ENCODE assay signal across 30 mouse cellular contexts in genomic region chr4:149178328-149178727, GRCm38 (mm10). TPM values are rescaled to one million over a fixed set of nuclear protein-coding genes. Genes with fewer than 3 reads are reported as not detected.
A peak's percentile ranks its signal among the peaks of the same experiment; 100 is the strongest.
DNase-seq lines count a peak whose midpoint lies in the region; ATAC-seq and TF ChIP-seq lines count a peak whose summit lies in the region.
"Had no signal": no experiment of that assay in that cellular context is flagged by ENCODE, and none has a peak within 500 bp of the region (broad histone marks: within the 10 kb centered on the region; RNA-seq: fewer than 3 reads in every experiment).

No protein-coding gene starts in this region.

- no peak for TF ChIP-seq POLR2A in kidney, adult 2 months (IDR thresholded peaks at IDR 0.05; ENCODE audit: low read depth, low read length)
- no peak for TF ChIP-seq POLR2A in bone marrow, adult 2 months (IDR thresholded peaks at IDR 0.05; ENCODE audit: borderline replicate concordance, control insufficient read depth, low read depth, low read length)
- no peak for TF ChIP-seq POLR2A in small intestine, adult 2 months (IDR thresholded peaks at IDR 0.05; ENCODE audit: low read depth, low read length)

- no peak overlapping the region for H3K9ac ChIP-seq in intestine, embryonic 14.5 days (ENCODE audit: low read length)
- H3K9ac ChIP-seq: forebrain, embryonic 15.5 days; heart, embryonic 13.5 days; hindbrain, embryonic 14.5 days; kidney, embryonic 15.5 days; limb, embryonic 12.5 days; liver, embryonic 13.5 days; midbrain, embryonic 15.5 days; neural tube, embryonic 15.5 days had no signal

- DNase-seq in kidney, adult 2 months: peak; percentile 71
- DNase-seq in kidney, adult 11 months: no peak
- DNase-seq in intestine, embryonic 14.5 days (ENCODE audit: low spot score): no peak
- no peak for DNase-seq in right cerebral cortex, adult 2 months (ENCODE audit: low spot score in 2 of 2)
- DNase-seq in left cerebral cortex, adult 18-20 months (ENCODE audit: low spot score in 2 of 2): no peak
- DNase-seq: adrenal gland, postnatal 14 days; cerebellum, adult 11-12 months; cerebellum, adult 9-11 months; heart, adult 2 months; heart, postnatal 10 days; layer of hippocampus, postnatal 36 days; liver, embryonic 13.5 days; lung, adult 2 months; retina, postnatal 1 day; thymus, postnatal 14 days had no signal

- no peak for TF ChIP-seq CTCF in kidney, adult 2 months (conservative IDR thresholded peaks at IDR 0.05; ENCODE audit: insufficient read depth, insufficient read length, low read depth, low read length)
- TF ChIP-seq CTCF in bone marrow, adult 2 months (IDR thresholded peaks at IDR 0.05; ENCODE audit: control insufficient read depth, insufficient read depth, low read length): no peak
- TF ChIP-seq CTCF in small intestine, adult 2 months (IDR thresholded peaks at IDR 0.05; ENCODE audit: extremely low read depth, insufficient read length, insufficient replicate concordance, low read depth, low read length): no peak

- 0 out of 2 replicates have a peak, but pooled peaks have one; percentile 40 for ATAC-seq in intestine, embryonic 14.5 days (replicated peaks; ENCODE audit: low FRiP score, low TSS enrichment, low read depth)
- ATAC-seq: CD4-positive, CD25-positive, alpha-beta regulatory T cell, adult 4 months; forebrain, embryonic 15.5 days; midbrain, embryonic 15.5 days had no signal

- H3K27ac ChIP-seq in kidney, adult 2 months (ENCODE audit: insufficient read depth, low read depth, low read length): no peak overlapping the region
- 0 out of 2 replicates have a peak overlapping the region, but pooled peaks have one; percentile 31 for H3K27ac ChIP-seq in bone marrow, adult 2 months (ENCODE audit: control insufficient read depth, insufficient read depth, low read depth, low read length, poor library complexity)
- H3K27ac ChIP-seq in intestine, embryonic 14.5 days (ENCODE audit: low read depth): no peak overlapping the region
- peak overlapping the region; percentile 50; the same call in 1 of the 2 replicates for H3K27ac ChIP-seq in small intestine, adult 2 months (ENCODE audit: insufficient read depth, low read depth, low read length)
- H3K27ac ChIP-seq: forebrain, embryonic 15.5 days; heart, adult 2 months; heart, embryonic 13.5 days; hindbrain, embryonic 14.5 days; kidney, embryonic 15.5 days; limb, embryonic 12.5 days; midbrain, embryonic 15.5 days; neural tube, embryonic 15.5 days had no signal

- H3K36me3 ChIP-seq in kidney, adult 2 months (ENCODE audit: control insufficient read depth, insufficient read depth, low read length): peaks cover 4% of the 10 kb centered on the region
- peaks cover 41% of the 10 kb centered on the region for H3K36me3 ChIP-seq in intestine, embryonic 14.5 days (ENCODE audit: control insufficient read depth, insufficient read depth, low read length)
- peaks cover 31% of the 10 kb centered on the region for H3K36me3 ChIP-seq in small intestine, adult 2 months (ENCODE audit: control insufficient read depth, insufficient read depth, low read length)

- no peaks in the 10 kb centered on the region for H3K9me3 ChIP-seq in intestine, embryonic 14.5 days (ENCODE audit: control insufficient read depth, low read length)
- H3K9me3 ChIP-seq: embryonic facial prominence, embryonic 12.5 days; forebrain, embryonic 10.5 days; forebrain, embryonic 15.5 days; heart, embryonic 13.5 days; kidney, embryonic 15.5 days; limb, embryonic 12.5 days; liver, embryonic 13.5 days; midbrain, embryonic 10.5 days; midbrain, embryonic 15.5 days; neural tube, embryonic 15.5 days had no signal

- no peaks in the 10 kb centered on the region for H3K27me3 ChIP-seq in kidney, adult 2 months (replicated peaks; ENCODE audit: control insufficient read depth, insufficient read depth, low read length)
- H3K27me3 ChIP-seq in intestine, embryonic 14.5 days (replicated peaks; ENCODE audit: control insufficient read depth, insufficient read depth, low read length): no peaks in the 10 kb centered on the region
- H3K27me3 ChIP-seq in small intestine, adult 2 months (ENCODE audit: control insufficient read depth, insufficient read depth, low read length): no peaks in the 10 kb centered on the region
- H3K27me3 ChIP-seq: embryonic facial prominence, embryonic 12.5 days; forebrain, embryonic 15.5 days; heart, embryonic 13.5 days; kidney, embryonic 15.5 days; limb, embryonic 12.5 days; liver, embryonic 13.5 days; midbrain, embryonic 15.5 days; neural tube, embryonic 15.5 days had no signal

- 45% methylated on average over 7 of the region's 7 CpGs for WGBS in kidney, adult 2 months
- 78% methylated on average over 7 of the region's 7 CpGs for WGBS in bone marrow, adult 2 months
- WGBS in intestine, embryonic 14.5 days: 72% methylated on average over 7 of the region's 7 CpGs
- WGBS in small intestine, adult 2 months: 29% methylated on average over 7 of the region's 7 CpGs

- no peak overlapping the region for H3K4me3 ChIP-seq in kidney, adult 2 months (ENCODE audit: insufficient read depth, low read depth, low read length)
- no peak overlapping the region for H3K4me3 ChIP-seq in bone marrow, adult 2 months (replicated peaks; ENCODE audit: control insufficient read depth, low read depth, low read length)
- no peak overlapping the region for H3K4me3 ChIP-seq in intestine, embryonic 14.5 days (ENCODE audit: low read depth, low read length)
- H3K4me3 ChIP-seq in small intestine, adult 2 months (ENCODE audit: low read depth, low read length): no peak overlapping the region
- H3K4me3 ChIP-seq: embryonic facial prominence, embryonic 12.5 days; forebrain, embryonic 10.5 days; forebrain, embryonic 15.5 days; heart, adult 2 months; heart, embryonic 13.5 days; kidney, embryonic 15.5 days; limb, embryonic 12.5 days; liver, embryonic 13.5 days; midbrain, embryonic 10.5 days; midbrain, embryonic 15.5 days; neural tube, embryonic 15.5 days had no signal

- H3K4me1 ChIP-seq in kidney, adult 2 months (ENCODE audit: control insufficient read depth, insufficient read depth, low read length): peaks cover 3% of the 10 kb centered on the region
- H3K4me1 ChIP-seq in bone marrow, adult 2 months (ENCODE audit: control insufficient read depth, insufficient read depth, low read length): peaks cover 7% of the 10 kb centered on the region; the same call in 1 of the 2 replicates
- H3K4me1 ChIP-seq in intestine, embryonic 14.5 days (replicated peaks; ENCODE audit: control insufficient read depth, insufficient read depth, low read length): no peaks in the 10 kb centered on the region
- H3K4me1 ChIP-seq in small intestine, adult 2 months (ENCODE audit: control insufficient read depth, insufficient read depth, insufficient read length, low read length): peaks cover 13% of the 10 kb centered on the region
- H3K4me1 ChIP-seq: forebrain, embryonic 15.5 days; limb, embryonic 12.5 days; midbrain, embryonic 15.5 days; neural tube, embryonic 15.5 days had no signal

- no peak overlapping the region for H3K4me2 ChIP-seq in intestine, embryonic 14.5 days (ENCODE audit: low read length)
- H3K4me2 ChIP-seq: embryonic facial prominence, embryonic 12.5 days; forebrain, embryonic 15.5 days; heart, embryonic 13.5 days; hindbrain, embryonic 14.5 days; kidney, embryonic 15.5 days; limb, embryonic 12.5 days; liver, embryonic 13.5 days; midbrain, embryonic 15.5 days; neural tube, embryonic 15.5 days had no signal

RNA-seq across cellular contexts. Expression of gene Pgd, which starts 11.8 kb away (rescaled TPM):
- polyA plus RNA-seq in kidney, adult 2 months (2012; rRNA removed): 122 and 126 TPM in 2 replicates
- 68.6 and 170 TPM in 2 replicates for polyA plus RNA-seq in bone marrow, adult 2 months (2011; ENCODE audit: insufficient read depth, insufficient read length, low replicate concordance, missing spikeins)
- polyA plus RNA-seq in intestine, embryonic 14.5 days (2014; fragmentation: Nextera tagmentation; extraction: Ambion mirVana): 67.2 and 76.5 TPM in 2 replicates
- polyA plus RNA-seq in small intestine, adult 2 months (2012; rRNA removed): 183 and 292 TPM in 2 replicates
- 10 to 100 TPM; 33.1 to 37.7 TPM for total RNA-seq in left cerebral cortex, adult 18-20 months (2021)

RNA-seq across cellular contexts. Expression of gene Cenps, which starts 40.9 kb away (rescaled TPM):
- polyA plus RNA-seq in kidney, adult 2 months (2012; rRNA removed): 0.75 and 1.1 TPM in 2 replicates
- 37.7 and 47.8 TPM in 2 replicates for polyA plus RNA-seq in bone marrow, adult 2 months (2011; ENCODE audit: insufficient read depth, insufficient read length, low replicate concordance, missing spikeins)
- polyA plus RNA-seq in intestine, embryonic 14.5 days (2014; fragmentation: Nextera tagmentation; extraction: Ambion mirVana): 30.1 and 33.8 TPM in 2 replicates
- 0.77 and 1.9 TPM in 2 replicates for polyA plus RNA-seq in small intestine, adult 2 months (2012; rRNA removed)
- 10 to 100 TPM; 26.4 to 31.4 TPM for total RNA-seq in left cerebral cortex, adult 18-20 months (2021)

RNA-seq across cellular contexts. Expression of gene Cort, which starts 51.8 kb away (rescaled TPM):
- not detected in 2 replicates for polyA plus RNA-seq in kidney, adult 2 months (2012; rRNA removed)
- polyA plus RNA-seq in bone marrow, adult 2 months (2011; ENCODE audit: insufficient read depth, insufficient read length, low replicate concordance, missing spikeins): 1.5 TPM in 1 of 2 replicates, not detected in the other
- polyA plus RNA-seq in intestine, embryonic 14.5 days (2014; fragmentation: Nextera tagmentation; extraction: Ambion mirVana): 0.38 TPM in 1 of 2 replicates, not detected in the other
- polyA plus RNA-seq in small intestine, adult 2 months (2012; rRNA removed): not detected in 2 replicates
- 10 to 100 TPM in 1 of 2 experiments, 1 to 10 TPM in 1; 8.2 to 16.5 TPM for total RNA-seq in left cerebral cortex, adult 18-20 months (2021)
- total RNA-seq: common myeloid progenitor, adult 5-6 weeks; hematopoietic stem cell, adult 5-6 weeks had no signal
- polyA plus RNA-seq: CD4-positive, CD25-positive, alpha-beta regulatory T cell, adult 4 months; embryonic facial prominence, embryonic 12.5 days; heart, adult 2 months; heart, embryonic 13.5 days; liver, embryonic 13.5 days; lung, adult 2 months; neural tube, embryonic 15.5 days had no signal

Comparison
In these comparisons a context has a peak if more than half of its experiments do, and no peak if none do; other contexts are left out.
1. H3K27ac ChIP-seq: peak in bone marrow, adult 2 months (single experiment) and small intestine, adult 2 months (single experiment); none in kidney, adult 2 months (single experiment) and intestine, embryonic 14.5 days (single experiment).
2. RNA of gene Cenps, which starts 40.9 kb away (polyA plus RNA-seq): 37.7 to 47.8 TPM in bone marrow, adult 2 months and 30.1 to 33.8 TPM in intestine, embryonic 14.5 days; 0.77 to 1.9 TPM in small intestine, adult 2 months and 0.75 to 1.1 TPM in kidney, adult 2 months; every median in the first group is over 10 times any median in the second.